Mouse (Mus musculus) gonadal fat pad, adult 2 months (tissue): ENCODE results near the gene Nfu1. TPM values are rescaled to one million over a fixed set of nuclear protein-coding genes. Genes with fewer than 3 reads are reported as not detected.

Experiments used
- DNase-seq: peaks from one replicate; pipeline ENCODE4 v3.0.0-alpha.2; 2012; ENCODE audit warnings: low read depth
- polyA plus RNA-seq: library from polyadenylated mRNA; depleted of rRNA; stranded (reverse); fragments of >200 nt; gene quantifications from 2 replicates; pipeline ENCODE4 v1.2.3, GENCODE M21; 2012; rRNA removed

Gene Nfu1
- polyA plus RNA-seq, 1 experiment: 60.8 TPM

GRCm38 (mm10) chr6:87072759-87073158 lies 63.7 kb downstream of the Nfu1 start:
- no peak for DNase-seq

GRCm38 (mm10) chr6:87075092-87075685 lies 66.2 kb downstream of the Nfu1 start:
- no peak for DNase-seq

Other genes with a start within 250 kb of the Nfu1 start
- gene Anxa4, start 215.7 kb upstream of the Nfu1 start, polyA plus RNA-seq: 44.4 and 60.3 TPM in 2 replicates
- gene Aak1, start 159.7 kb upstream of the Nfu1 start, polyA plus RNA-seq: 17.8 and 19.2 TPM in 2 replicates
- 20.4 and 24.1 TPM in 2 replicates for gene Gfpt1, start 33.6 kb downstream of the Nfu1 start, polyA plus RNA-seq
- gene D6Ertd527e, start 95.5 kb downstream of the Nfu1 start, polyA plus RNA-seq: 0.54 and 0.77 TPM in 2 replicates